Mouse (Mus musculus) cerebellum, adult 2 months (tissue): ENCODE results near the gene Mfsd5.

Experiments
- CTCF ChIP-seq: fragments of 200-500 bp; IDR thresholded peaks from 2 replicates; pipeline ENCODE4 v1.5.1; 2011; ENCODE audit warnings: low read depth, mild to moderate bottlenecking, control low read depth, low read length, moderate library complexity, borderline replicate concordance; ENCODE audit not compliant: insufficient read depth
- POLR2A ChIP-seq: fragments of 200-500 bp; IDR thresholded peaks from 2 replicates; pipeline ENCODE4 v1.6.1; 2011; ENCODE audit warnings: low read length, control low read depth, borderline replicate concordance; ENCODE audit not compliant: insufficient read depth

DNA sequence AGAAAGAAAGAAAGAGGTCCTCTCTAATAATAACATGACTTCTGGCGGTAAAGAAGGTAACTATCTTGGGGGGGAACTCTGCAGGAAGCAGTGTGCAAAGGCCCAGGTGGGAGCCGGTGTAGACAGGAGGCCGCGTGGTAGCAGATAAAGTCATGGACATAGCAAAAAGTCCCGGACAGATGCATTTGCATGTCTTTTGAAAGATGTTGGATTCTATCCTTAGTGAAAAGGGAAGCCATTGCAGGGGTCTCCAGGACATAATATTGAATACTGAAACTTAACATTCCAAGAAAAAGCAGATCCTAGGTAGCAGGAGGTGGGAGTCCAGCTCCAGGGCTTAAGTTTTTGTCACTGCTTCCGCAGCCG is 545 bp upstream of the Mfsd5 start:
- TF ChIP-seq CTCF (no peak), POLR2A (no peak)
